Mouse (Mus musculus) liver, postnatal 0 days (tissue): ENCODE measurements at regions not wholly inside any gene's neighbourhood (a gene's known extent, or its start where the extent isn't known, plus 50 kb on each side); places are given as distances from the start of the nearest gene placed in this dataset.

Experiments
- CTCF ChIP-seq: sonication (generic); IDR thresholded peaks from 2 replicates; pipeline ENCODE4 v1.5.1; 2016; ENCODE audit warnings: antibody characterized with exemption, low read depth
- EP300 ChIP-seq: IDR thresholded peaks from 2 replicates; pipeline ENCODE4 v1.6.1; 2016; ENCODE audit warnings: antibody characterized with exemption, low read depth, mild to moderate bottlenecking

DNA sequence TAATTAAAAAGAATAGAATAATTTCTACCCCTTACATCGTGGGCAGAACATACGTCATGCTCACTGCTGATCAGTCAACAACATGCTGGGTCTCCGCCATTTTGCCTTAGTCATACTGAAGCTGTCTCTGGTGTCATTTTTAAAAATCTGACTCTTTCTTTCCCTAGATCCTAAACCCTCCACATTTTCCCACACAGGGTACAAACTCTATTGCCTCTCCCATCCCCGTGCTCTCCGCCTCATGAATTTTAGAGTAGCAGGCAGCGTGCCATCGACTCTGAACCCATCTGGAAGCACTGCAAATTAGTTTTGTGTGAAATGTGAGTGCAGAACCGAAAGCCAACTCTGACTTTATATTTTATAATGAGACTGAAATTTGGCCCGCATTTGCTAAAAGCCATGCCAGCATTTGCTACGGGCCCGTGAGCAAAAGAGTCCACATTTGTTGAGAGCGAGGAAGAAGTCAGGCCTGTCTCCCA lies 518.5 kb upstream of the Tbl1xr1 start:
- no peak for TF ChIP-seq CTCF
- no peak for TF ChIP-seq EP300
